In the genomic region with DNA sequence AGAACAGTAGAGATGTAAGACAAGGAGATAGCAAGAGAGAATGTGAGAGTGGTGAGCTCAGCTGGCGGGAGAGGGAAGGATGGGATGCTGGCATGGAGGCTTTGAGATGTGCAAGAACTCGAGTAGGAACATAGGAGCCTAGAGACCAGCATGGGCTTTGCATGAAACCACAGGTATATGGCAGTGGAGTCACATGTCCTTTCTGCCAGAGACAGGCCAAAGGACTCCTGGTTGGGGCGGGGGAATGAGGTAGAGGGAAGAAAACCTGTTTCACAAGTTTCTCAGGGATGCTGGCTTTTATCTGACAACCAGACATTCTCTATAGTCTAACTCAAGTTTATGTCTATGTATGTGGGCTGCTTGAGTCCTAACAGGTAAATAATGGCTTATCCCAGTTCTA, we compare ENCODE assay signal across 33 mouse cellular contexts. TPM values are rescaled to one million over a fixed set of nuclear protein-coding genes. Genes with fewer than 3 reads are reported as not detected.
"Had no signal": no experiment of that assay in that cellular context is flagged by ENCODE, and none has a peak within 500 bp of the region (broad histone marks: within the 10 kb centered on the region; RNA-seq: fewer than 3 reads in every experiment).

No protein-coding gene starts in this region.

- H3K36me3 ChIP-seq: limb, embryonic 10.5 days; limb, embryonic 12.5 days; limb, embryonic 13.5 days; limb, embryonic 15.5 days; liver, embryonic 12.5 days; liver, embryonic 13.5 days; liver, embryonic 15.5 days; lung, embryonic 15.5 days; midbrain, embryonic 10.5 days; midbrain, embryonic 12.5 days; midbrain, embryonic 13.5 days; midbrain, embryonic 15.5 days; neural tube, embryonic 12.5 days had no signal

- ATAC-seq: liver, embryonic 12.5 days; liver, postnatal 0 days; lung, postnatal 0 days; midbrain, embryonic 13.5 days; midbrain, embryonic 15.5 days; midbrain, embryonic 16.5 days had no signal

- H3K9me3 ChIP-seq: limb, embryonic 10.5 days; limb, embryonic 12.5 days; limb, embryonic 13.5 days; limb, embryonic 15.5 days; liver, embryonic 12.5 days; liver, embryonic 13.5 days; liver, embryonic 15.5 days; lung, embryonic 15.5 days; midbrain, embryonic 10.5 days; midbrain, embryonic 12.5 days; midbrain, embryonic 13.5 days; midbrain, embryonic 15.5 days; neural tube, embryonic 12.5 days had no signal

- H3K27me3 ChIP-seq: limb, embryonic 13.5 days; limb, embryonic 15.5 days; liver, embryonic 12.5 days; liver, embryonic 13.5 days; liver, embryonic 15.5 days; lung, embryonic 15.5 days; midbrain, embryonic 12.5 days; midbrain, embryonic 13.5 days; midbrain, embryonic 15.5 days; neural tube, embryonic 12.5 days had no signal

- H3K27ac ChIP-seq: limb, embryonic 10.5 days; limb, embryonic 12.5 days; limb, embryonic 13.5 days; limb, embryonic 15.5 days; liver, embryonic 12.5 days; liver, embryonic 13.5 days; liver, embryonic 14.5 days; liver, embryonic 15.5 days; lung, embryonic 15.5 days; macrophage; midbrain, embryonic 10.5 days; midbrain, embryonic 12.5 days; midbrain, embryonic 13.5 days; midbrain, embryonic 15.5 days; neural tube, embryonic 12.5 days had no signal

- H3K4me2 ChIP-seq: limb, embryonic 12.5 days; limb, embryonic 13.5 days; limb, embryonic 15.5 days; liver, embryonic 11.5 days; liver, embryonic 12.5 days; liver, embryonic 13.5 days; liver, embryonic 15.5 days; lung, embryonic 14.5 days; lung, embryonic 15.5 days; midbrain, embryonic 11.5 days; midbrain, embryonic 12.5 days; midbrain, embryonic 13.5 days; midbrain, embryonic 15.5 days; neural tube, embryonic 12.5 days had no signal

- H3K4me1 ChIP-seq: limb, embryonic 10.5 days; limb, embryonic 12.5 days; limb, embryonic 13.5 days; limb, embryonic 15.5 days; liver, embryonic 12.5 days; liver, embryonic 13.5 days; liver, embryonic 15.5 days; lung, embryonic 15.5 days; megakaryocyte, embryonic 14.5 days; midbrain, embryonic 10.5 days; midbrain, embryonic 12.5 days; midbrain, embryonic 13.5 days; midbrain, embryonic 15.5 days; neural tube, embryonic 12.5 days had no signal

- H3K4me3 ChIP-seq: limb, embryonic 10.5 days; limb, embryonic 12.5 days; limb, embryonic 13.5 days; limb, embryonic 15.5 days; liver, embryonic 12.5 days; liver, embryonic 13.5 days; liver, embryonic 15.5 days; lung, embryonic 15.5 days; megakaryocyte, embryonic 14.5 days; midbrain, embryonic 10.5 days; midbrain, embryonic 12.5 days; midbrain, embryonic 13.5 days; midbrain, embryonic 15.5 days; myocyte; neural tube, embryonic 12.5 days had no signal

- H3K9ac ChIP-seq: limb, embryonic 12.5 days; limb, embryonic 13.5 days; limb, embryonic 15.5 days; liver, embryonic 12.5 days; liver, embryonic 13.5 days; liver, embryonic 14.5 days; liver, embryonic 15.5 days; liver, postnatal 0 days; lung, embryonic 14.5 days; lung, embryonic 15.5 days; midbrain, embryonic 12.5 days; midbrain, embryonic 13.5 days; midbrain, embryonic 15.5 days; neural tube, embryonic 12.5 days had no signal

- DNase-seq: left cerebral cortex, postnatal 4 days; liver; liver, embryonic 13.5 days; liver, postnatal 0 days; lung, adult 18-20 months; lung, adult 2 months; lung, embryonic 14.5 days; lung, postnatal 10 days; lung, postnatal 14 days; lung, postnatal 36 days; lung, postnatal 4 days; midbrain, embryonic 14.5 days had no signal

RNA-seq across cellular contexts. Expression of gene Armc3, which starts 55.9 kb away (rescaled TPM):
- total RNA-seq: liver, adult 2 months had no signal
- polyA plus RNA-seq: limb, embryonic 12.5 days; liver, adult 2 months; liver, embryonic 12.5 days; myocyte had no signal
